Mouse (Mus musculus): Measurements from ENCODE around the gene Cdhr4.

DNA sequence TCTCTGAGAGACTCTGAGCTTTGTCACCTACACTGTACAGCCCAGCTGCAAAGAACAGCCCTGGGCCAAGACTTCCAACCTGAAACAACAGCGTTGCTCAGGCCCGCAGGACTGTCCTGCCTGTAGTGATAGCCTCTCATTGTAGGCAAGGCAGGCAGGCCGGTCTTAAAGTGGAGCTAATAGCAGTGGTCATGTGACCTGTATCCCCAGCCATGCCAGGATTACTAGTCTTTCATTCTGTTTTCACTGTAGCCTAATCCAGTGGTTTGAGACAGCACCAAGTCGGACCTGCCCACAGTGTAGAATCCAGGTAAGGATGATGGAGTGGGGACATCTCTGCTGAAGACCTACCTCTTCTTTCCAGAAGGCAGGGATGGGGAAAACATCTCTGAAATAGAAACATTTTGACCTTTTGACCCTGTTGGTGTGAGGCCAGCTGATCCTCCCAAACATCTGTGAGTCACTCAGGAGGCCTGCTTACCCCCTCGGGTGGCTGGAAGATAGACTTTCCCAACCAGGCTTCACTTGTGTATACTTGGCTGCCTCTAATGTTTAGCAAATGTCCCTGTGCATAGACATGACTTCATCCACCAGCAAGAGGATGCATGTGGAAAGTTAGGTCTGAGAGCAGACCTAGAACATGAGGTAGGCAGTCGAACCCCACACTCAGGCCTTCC lies 36.5 kb upstream of the Cdhr4 start:
- TF ChIP-seq POLR2A (IDR thresholded peaks at IDR 0.05; ENCODE audit: extremely low read depth, insufficient read depth, low read length) (no peak), CTCF (IDR thresholded peaks at IDR 0.05; ENCODE audit: extremely low read depth, insufficient read depth, low read length) (no peak)
